Mouse (Mus musculus) cortical plate, adult 2 months (tissue): ENCODE data around the gene Ccdc163.

Source experiments
- CTCF ChIP-seq: fragments of 200-500 bp; IDR thresholded peaks from 2 replicates; pipeline ENCODE4 v1.5.1; 2011; ENCODE audit warnings: mild to moderate bottlenecking, control low read depth, low read length; ENCODE audit not compliant: insufficient read depth; ENCODE audit errors: extremely low read depth
- POLR2A ChIP-seq: fragments of 200-500 bp; IDR thresholded peaks from 2 replicates; pipeline ENCODE4 v1.6.1; 2011; ENCODE audit warnings: mild to moderate bottlenecking, low read length, control low read depth; ENCODE audit not compliant: insufficient read depth; ENCODE audit errors: extremely low read depth

DNA sequence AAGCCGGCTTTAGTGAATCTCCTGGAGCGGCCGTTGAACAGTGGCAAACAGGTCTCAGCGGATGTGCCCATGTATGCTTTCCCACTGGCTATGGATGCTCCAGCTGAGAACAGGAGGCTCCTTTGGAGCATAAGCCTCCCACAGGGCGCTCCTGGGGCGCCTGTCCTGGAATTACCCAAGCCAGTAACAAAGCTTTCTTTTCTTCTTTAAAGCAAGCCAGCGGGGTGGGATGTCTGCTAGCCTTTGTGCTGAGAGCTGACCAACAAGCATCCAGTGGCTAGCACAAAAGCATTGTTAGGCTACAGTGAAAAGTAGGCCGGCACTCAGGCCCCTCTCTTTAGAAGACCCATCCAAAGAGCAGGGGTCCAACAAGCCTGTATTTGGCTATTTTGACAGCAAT lies 73.9 kb downstream of the Ccdc163 start:
- TF ChIP-seq CTCF (no peak), POLR2A (no peak)
